Mouse (Mus musculus): ENCODE results near the gene Cdkn2b. TPM values are rescaled to one million over a fixed set of nuclear protein-coding genes. Genes with fewer than 3 reads are reported as not detected.

The Cdkn2b gene
- polyA plus RNA-seq, 1 experiment from 2014 or later = 1.3 TPM

DNA sequence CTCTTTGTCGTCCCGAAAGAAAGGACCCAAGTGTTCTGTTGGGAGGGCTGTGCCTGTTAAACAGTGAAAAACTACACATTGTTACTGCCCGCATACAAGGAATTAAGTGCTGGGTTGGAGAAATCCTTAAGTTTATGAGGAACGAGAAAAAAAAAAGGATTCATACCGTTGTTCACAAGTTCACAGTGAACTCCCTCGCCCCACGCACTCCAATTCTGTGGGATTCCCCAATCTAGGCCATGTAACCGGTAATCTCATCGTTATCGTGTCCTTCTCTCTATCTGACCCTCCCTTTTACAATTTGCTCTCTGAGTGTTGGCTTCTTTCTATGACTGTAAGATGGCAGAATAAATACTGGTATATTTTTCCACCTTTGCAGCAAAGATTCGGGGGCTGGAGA, 843 bp downstream of the Cdkn2b start:
- no peak overlapping the region for H3K9ac ChIP-seq (replicated peaks; ENCODE audit: low read length)
- peaks cover 92% of the 10 kb centered on the region for H3K27me3 ChIP-seq (ENCODE audit: insufficient read depth, low read length)

DNA sequence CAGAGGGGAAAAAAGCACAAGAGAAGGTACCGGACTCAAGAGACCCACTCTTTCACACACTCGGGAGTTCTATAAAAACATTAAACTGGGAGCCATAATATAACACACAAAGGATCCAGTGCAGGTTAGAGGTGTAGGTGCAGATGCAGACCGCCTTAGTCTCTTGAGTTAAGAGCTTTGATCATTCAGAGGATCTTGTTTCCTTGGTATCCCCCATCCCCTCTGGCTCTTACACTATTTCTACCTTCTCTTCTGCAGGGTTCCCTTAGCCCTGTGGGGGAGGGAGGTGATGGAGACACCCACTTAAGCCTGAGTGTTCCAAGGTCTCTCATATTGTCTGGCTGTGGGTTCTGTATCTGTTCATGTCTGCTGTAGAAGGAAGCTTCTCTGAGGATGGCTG, 2.8 kb downstream of the Cdkn2b start:
- no peak for ATAC-seq (ENCODE audit: low FRiP score, low TSS enrichment)
- no peak overlapping the region for H3K4me2 ChIP-seq (replicated peaks; ENCODE audit: low read depth, low read length)
- no peaks in the 10 kb centered on the region for H3K36me3 ChIP-seq (ENCODE audit: insufficient read depth, low read length)
- H3K27me3 ChIP-seq (ENCODE audit: insufficient read depth, low read length) = peaks cover 94% of the 10 kb centered on the region
- H3K27ac ChIP-seq (ENCODE audit: low read length) = no peak overlapping the region
- WGBS = 5% methylated on average over 3 of the region's 3 CpGs
- no peak overlapping the region for H3K4me3 ChIP-seq (ENCODE audit: low read length)
- no peak overlapping the region for H3K9ac ChIP-seq (replicated peaks; ENCODE audit: low read length)
- peaks cover 15% of the 10 kb centered on the region for H3K4me1 ChIP-seq (ENCODE audit: insufficient read depth, low read length)
- H3K9me3 ChIP-seq (ENCODE audit: low read length) = no peaks in the 10 kb centered on the region

More for the DNA sequence above, 843 bp downstream of the Cdkn2b start:
- peaks cover 11% of the 10 kb centered on the region for H3K4me1 ChIP-seq (ENCODE audit: insufficient read depth, low read length)
- WGBS = 2% methylated on average over 11 of the region's 11 CpGs
- H3K4me3 ChIP-seq (ENCODE audit: low read length) = peak overlapping the region; percentile 54
- ATAC-seq (ENCODE audit: low FRiP score, low TSS enrichment) = no peak
- H3K27ac ChIP-seq (ENCODE audit: low read length) = no peak overlapping the region
- no peaks in the 10 kb centered on the region for H3K9me3 ChIP-seq (ENCODE audit: low read length)
- no peaks in the 10 kb centered on the region for H3K36me3 ChIP-seq (ENCODE audit: insufficient read depth, low read length)
- peak overlapping the region; percentile 80 for H3K4me2 ChIP-seq (replicated peaks; ENCODE audit: low read depth, low read length)

DNA sequence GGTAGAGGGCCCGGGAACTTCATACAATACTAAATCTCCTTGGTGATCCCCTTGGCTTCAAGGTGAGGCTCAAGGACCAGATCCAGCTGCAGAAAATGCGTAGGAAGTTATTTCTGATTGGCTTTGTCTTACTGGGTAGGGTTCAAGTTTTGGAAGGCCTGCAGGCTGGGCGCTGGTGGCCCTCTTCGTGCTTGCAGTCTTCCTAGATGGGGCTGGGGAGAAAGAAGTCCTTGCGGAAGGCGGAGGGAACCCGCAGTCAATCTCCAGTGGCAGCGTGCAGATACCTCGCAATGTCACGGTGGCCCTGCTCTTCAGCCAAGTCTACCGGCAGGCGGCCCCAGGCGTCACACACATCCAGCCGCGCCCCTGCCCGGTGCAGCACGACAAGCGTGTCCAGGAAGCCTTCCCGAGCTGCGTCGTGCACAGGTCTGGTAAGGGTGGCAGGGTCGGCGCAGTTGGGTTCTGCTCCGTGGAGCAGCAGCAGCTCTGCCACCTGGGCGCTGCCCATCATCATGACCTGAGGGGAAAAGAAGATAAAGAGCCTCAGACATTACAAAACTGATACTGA, 4.0 kb downstream of the Cdkn2b start:
- Histone ChIP-seq H3K9ac (replicated peaks; ENCODE audit: low read length) (no peak overlapping the region), H3K27me3 (ENCODE audit: insufficient read depth, low read length) (peaks cover 93% of the 10 kb centered on the region), H3K9me3 (ENCODE audit: low read length) (no peaks in the 10 kb centered on the region), H3K4me2 (replicated peaks; ENCODE audit: low read depth, low read length) (no peak overlapping the region), H3K27ac (ENCODE audit: low read length) (no peak overlapping the region), H3K4me3 (ENCODE audit: low read length) (no peak overlapping the region), H3K4me1 (ENCODE audit: insufficient read depth, low read length) (peaks cover 15% of the 10 kb centered on the region), H3K36me3 (ENCODE audit: insufficient read depth, low read length) (no peaks in the 10 kb centered on the region)
- WGBS = 2% methylated on average over 25 of the region's 25 CpGs
- ATAC-seq (ENCODE audit: low FRiP score, low TSS enrichment) = no peak

DNA sequence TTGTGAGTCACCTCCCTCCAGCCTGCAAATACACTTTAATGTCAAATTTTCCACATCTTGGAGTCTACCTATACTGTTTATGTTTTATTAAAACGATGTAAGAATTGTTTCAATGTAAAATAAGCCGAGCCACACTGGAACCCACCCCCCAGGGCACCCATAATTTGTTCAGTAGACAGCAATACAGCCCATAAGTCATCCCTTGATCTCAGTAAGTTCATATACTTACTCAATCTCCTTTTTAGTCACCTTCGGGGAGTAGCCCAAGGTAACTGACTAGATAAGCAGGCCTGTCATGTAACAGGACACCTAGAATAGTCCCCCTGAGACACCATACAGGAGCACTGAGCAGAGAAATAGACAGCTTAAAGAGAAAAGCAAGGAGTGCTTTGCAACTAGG, 5.1 kb downstream of the Cdkn2b start:
- no peak overlapping the region for H3K4me2 ChIP-seq (replicated peaks; ENCODE audit: low read depth, low read length)
- no peak for ATAC-seq (ENCODE audit: low FRiP score, low TSS enrichment)
- peaks cover 10% of the 10 kb centered on the region for H3K4me1 ChIP-seq (ENCODE audit: insufficient read depth, low read length)
- peaks cover 90% of the 10 kb centered on the region for H3K27me3 ChIP-seq (ENCODE audit: insufficient read depth, low read length)
- H3K9ac ChIP-seq (replicated peaks; ENCODE audit: low read length) = no peak overlapping the region
- H3K9me3 ChIP-seq (ENCODE audit: low read length) = no peaks in the 10 kb centered on the region
- H3K27ac ChIP-seq (ENCODE audit: low read length) = no peak overlapping the region
- 6% methylated on average over 3 of the region's 3 CpGs for WGBS
- H3K4me3 ChIP-seq (ENCODE audit: low read length) = no peak overlapping the region
- H3K36me3 ChIP-seq (ENCODE audit: insufficient read depth, low read length) = no peaks in the 10 kb centered on the region

DNA sequence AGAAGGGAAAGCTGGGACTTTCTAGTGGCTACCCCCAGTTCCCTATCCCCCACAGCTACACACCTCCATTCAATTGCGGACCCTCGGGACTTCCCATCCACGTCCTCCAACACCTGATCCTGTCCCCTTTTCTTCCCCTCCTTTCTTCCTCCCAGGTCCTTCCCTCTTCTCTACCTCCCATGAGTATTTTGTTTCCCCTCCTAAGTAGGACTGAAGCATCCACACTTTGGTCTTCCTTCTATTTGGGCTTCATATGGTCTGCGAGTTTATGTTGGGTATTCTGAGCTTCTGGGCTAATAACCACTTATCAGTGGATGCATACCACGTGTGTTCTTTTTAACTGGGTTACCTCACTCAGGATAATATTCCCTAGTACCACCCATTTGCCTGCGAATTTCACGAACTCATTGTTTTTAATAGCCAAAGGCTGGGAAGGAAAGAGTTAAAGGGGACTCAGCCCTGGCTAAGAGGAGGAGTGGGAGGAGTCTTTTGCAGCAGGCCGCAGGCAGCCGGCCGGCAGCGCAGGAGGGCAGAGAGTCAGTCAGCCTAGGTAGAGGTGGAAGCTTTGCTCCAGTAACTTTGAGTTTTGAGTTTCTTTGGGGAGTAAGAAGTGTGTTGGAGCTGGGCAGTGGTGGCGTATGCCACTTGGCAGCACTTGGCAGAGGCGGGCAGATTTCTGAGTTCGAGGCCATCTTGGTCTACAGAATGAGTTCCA, 7.4 kb downstream of the Cdkn2b start:
- peak; percentile 93 for ATAC-seq (ENCODE audit: low FRiP score, low TSS enrichment)
- Histone ChIP-seq H3K4me2 (replicated peaks; ENCODE audit: low read depth, low read length) (no peak overlapping the region), H3K27me3 (ENCODE audit: insufficient read depth, low read length) (peaks cover 91% of the 10 kb centered on the region), H3K9me3 (ENCODE audit: low read length) (no peaks in the 10 kb centered on the region), H3K4me1 (ENCODE audit: insufficient read depth, low read length) (0 out of 2 replicates have a peak, but pooled peaks cover 4% of the 10 kb centered on the region), H3K4me3 (ENCODE audit: low read length) (no peak overlapping the region), H3K36me3 (ENCODE audit: insufficient read depth, low read length) (no peaks in the 10 kb centered on the region), H3K9ac (replicated peaks; ENCODE audit: low read length) (no peak overlapping the region), H3K27ac (ENCODE audit: low read length) (no peak overlapping the region)
- under 1% methylated on average over 14 of the region's 14 CpGs for WGBS

DNA sequence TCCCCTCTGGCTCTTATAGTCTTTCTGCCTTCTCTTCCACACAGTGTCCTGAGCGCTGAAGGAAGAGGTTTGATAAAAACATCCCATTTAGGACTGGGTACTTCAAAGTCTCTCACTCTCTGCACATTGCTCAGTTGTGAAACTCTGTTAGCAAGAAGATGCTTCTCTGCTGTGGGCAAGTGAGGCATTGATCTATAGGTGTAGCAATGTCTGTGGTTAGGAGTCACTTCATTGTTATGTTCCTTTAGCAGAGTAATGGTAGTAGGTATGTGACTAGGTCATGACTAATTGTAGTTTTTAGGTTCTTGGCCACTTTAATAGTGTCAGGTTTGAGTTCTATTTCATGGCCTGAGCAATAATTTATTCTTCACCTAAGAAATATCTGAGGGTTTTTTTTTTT, 8.7 kb downstream of the Cdkn2b start:
- Histone ChIP-seq H3K27me3 (ENCODE audit: insufficient read depth, low read length) (peaks cover 87% of the 10 kb centered on the region), H3K27ac (ENCODE audit: low read length) (no peak overlapping the region), H3K9me3 (ENCODE audit: low read length) (no peaks in the 10 kb centered on the region), H3K36me3 (ENCODE audit: insufficient read depth, low read length) (no peaks in the 10 kb centered on the region), H3K4me3 (ENCODE audit: low read length) (no peak overlapping the region), H3K4me1 (ENCODE audit: insufficient read depth, low read length) (0 out of 2 replicates have a peak, but pooled peaks cover 4% of the 10 kb centered on the region), H3K9ac (replicated peaks; ENCODE audit: low read length) (no peak overlapping the region), H3K4me2 (replicated peaks; ENCODE audit: low read depth, low read length) (no peak overlapping the region)
- ATAC-seq (ENCODE audit: low FRiP score, low TSS enrichment) = no peak
- WGBS = 6% methylated on average over 1 of the region's 1 CpGs

DNA sequence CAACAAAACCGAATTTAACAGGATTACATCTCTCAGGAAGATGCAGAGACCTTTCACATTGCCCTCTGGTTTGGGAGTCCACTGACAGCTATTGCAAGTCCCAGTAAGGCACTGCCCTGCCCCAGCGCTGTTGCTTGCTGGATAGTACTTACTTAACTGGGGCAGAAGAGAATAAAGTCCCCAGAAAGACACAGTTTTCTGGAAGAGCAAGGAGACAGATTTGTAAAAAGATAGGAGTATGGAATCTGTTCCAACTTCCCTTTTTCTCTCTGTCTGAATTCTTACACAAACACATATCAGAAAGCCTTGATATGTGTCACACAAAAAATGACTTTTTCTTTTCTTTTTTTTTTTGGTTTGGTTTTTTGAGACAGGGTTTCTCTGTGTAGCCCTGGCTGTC, 11.1 kb downstream of the Cdkn2b start:
- 3% methylated on average over 2 of the region's 2 CpGs for WGBS
- Histone ChIP-seq H3K36me3 (ENCODE audit: insufficient read depth, low read length) (no peaks in the 10 kb centered on the region), H3K27ac (ENCODE audit: low read length) (no peak overlapping the region), H3K4me3 (ENCODE audit: low read length) (no peak overlapping the region), H3K4me1 (ENCODE audit: insufficient read depth, low read length) (peaks cover 9% of the 10 kb centered on the region; the same call in 1 of the 2 replicates), H3K27me3 (ENCODE audit: insufficient read depth, low read length) (peaks cover 88% of the 10 kb centered on the region), H3K4me2 (replicated peaks; ENCODE audit: low read depth, low read length) (no peak overlapping the region), H3K9me3 (ENCODE audit: low read length) (no peaks in the 10 kb centered on the region), H3K9ac (replicated peaks; ENCODE audit: low read length) (no peak overlapping the region)
- no peak for ATAC-seq (ENCODE audit: low FRiP score, low TSS enrichment)

DNA sequence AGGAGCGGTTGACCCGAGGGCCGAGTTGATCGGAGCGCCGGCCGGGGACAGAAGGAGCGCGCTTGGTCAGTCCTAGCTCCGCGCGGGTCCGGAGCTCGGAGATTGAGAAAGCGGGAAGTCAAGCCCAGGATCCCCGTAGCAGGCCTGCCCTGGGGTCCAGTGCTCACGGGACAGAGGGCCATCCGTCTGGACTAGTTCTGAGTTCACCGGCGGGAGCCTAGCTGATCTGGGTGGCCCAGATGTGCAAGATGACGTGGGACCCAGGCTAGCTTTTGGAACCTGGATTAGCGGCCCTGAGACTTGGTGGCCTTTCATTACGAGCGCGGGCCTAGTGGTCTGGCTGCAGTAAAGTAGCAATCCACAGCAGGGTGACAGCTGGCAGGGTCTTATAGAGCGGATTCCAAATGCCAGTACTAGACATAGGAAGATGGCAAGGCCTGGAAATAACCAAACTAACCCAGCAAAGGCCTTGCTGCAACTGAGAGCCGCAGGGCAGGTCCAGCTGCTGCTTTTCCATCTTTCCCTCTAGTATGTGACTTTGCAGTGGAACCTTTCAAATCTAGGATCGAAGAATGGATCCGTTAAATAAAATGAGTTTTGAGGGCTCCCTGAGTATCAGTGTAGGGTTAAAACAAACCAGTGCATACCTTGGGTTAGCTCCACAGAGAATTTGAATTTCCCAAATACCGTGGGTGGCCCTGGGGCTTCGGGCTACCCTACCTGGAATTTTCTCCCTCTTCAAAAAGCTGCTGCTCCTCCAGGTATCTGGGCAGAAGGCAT, 15.2 kb downstream of the Cdkn2b start:
- Histone ChIP-seq H3K9ac (replicated peaks; ENCODE audit: low read length) (peak overlapping the region; percentile 58), H3K9me3 (ENCODE audit: low read length) (no peaks in the 10 kb centered on the region), H3K27ac (ENCODE audit: low read length) (no peak overlapping the region), H3K4me1 (ENCODE audit: insufficient read depth, low read length) (peaks cover 11% of the 10 kb centered on the region), H3K27me3 (ENCODE audit: insufficient read depth, low read length) (peaks cover 88% of the 10 kb centered on the region), H3K4me2 (replicated peaks; ENCODE audit: low read depth, low read length) (peak overlapping the region; percentile 97), H3K36me3 (ENCODE audit: insufficient read depth, low read length) (no peaks in the 10 kb centered on the region), H3K4me3 (ENCODE audit: low read length) (peak overlapping the region; percentile 73)
- WGBS = 2% methylated on average over 31 of the region's 31 CpGs
- peak; percentile 55; the same call in 1 of the 2 replicates for ATAC-seq (ENCODE audit: low FRiP score, low TSS enrichment)

DNA sequence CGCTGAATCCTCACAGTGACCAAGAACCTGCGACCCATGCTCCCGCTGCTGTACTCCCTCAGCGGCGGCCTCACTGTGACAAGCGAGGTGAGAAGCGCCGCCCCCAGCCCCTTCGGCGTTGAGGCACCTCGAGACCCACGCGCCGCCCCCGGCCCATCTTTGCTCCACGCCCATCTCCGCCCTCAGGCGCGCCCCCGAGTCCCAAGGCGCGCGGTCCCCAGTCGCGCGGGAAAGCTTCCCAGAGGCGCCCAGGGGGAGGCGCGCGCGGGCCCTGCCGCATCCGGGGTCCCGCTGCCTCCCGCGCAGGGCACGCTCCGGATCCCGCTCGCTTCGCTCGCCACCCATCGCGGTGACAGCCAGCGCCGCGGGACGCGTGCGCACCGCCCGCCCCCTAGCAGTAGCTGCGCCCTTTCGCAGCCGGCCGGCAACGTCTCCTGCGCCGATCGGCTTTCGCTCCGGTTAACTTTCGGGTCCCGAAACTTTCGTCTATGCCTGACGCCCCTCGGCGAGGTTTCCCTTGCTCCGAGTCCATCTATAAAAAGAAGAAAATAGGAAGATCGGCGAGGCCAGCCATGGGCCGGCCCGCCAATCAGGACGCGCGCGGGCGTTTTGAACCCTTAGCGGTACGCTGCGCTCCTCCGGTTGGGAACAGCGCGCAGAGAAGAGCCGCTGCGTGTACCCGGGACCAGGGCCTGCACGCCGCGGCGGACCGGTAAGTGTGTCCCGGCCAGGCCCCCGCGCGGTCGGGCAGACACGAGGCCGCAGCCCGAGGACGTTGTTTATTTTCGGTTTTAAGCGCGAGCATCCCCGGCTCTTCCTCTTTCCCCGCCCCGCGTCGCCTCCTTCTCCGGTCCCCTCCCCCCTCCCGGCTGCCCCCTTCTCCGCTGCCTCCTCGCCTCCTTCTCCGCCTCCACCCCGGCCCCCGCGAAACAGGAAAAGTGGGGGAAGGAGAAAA, 16.1 kb downstream of the Cdkn2b start, which contains the start of gene Cdkn2a:
Gene Cdkn2a (minus strand): TSS at position 168 of the 955 bp plus-strand sequence.
- under 1% methylated on average over 98 of the region's 117 CpGs for WGBS
- Histone ChIP-seq H3K27me3 (ENCODE audit: insufficient read depth, low read length) (peaks cover 88% of the 10 kb centered on the region), H3K4me3 (ENCODE audit: low read length) (peak within 1 kb of the TSS; percentile 73), H3K9ac (replicated peaks; ENCODE audit: low read length) (peak within 1 kb of the TSS; percentile 58), H3K4me2 (replicated peaks; ENCODE audit: low read depth, low read length) (peak within 1 kb of the TSS; percentile 97), H3K27ac (ENCODE audit: low read length) (no peak within 1 kb of the TSS), H3K4me1 (ENCODE audit: insufficient read depth, low read length) (peaks cover 11% of the 10 kb centered on the region), H3K36me3 (ENCODE audit: insufficient read depth, low read length) (no peaks in the 10 kb centered on the region), H3K9me3 (ENCODE audit: low read length) (no peaks in the 10 kb centered on the region)
- peak; percentile 89 for ATAC-seq (ENCODE audit: low FRiP score, low TSS enrichment)
